Mouse (Mus musculus): ENCODE results near the gene Inip. TPM values are rescaled to one million over a fixed set of nuclear protein-coding genes. Genes with fewer than 3 reads are reported as not detected.

The Inip gene
- polyA plus RNA-seq, 1 experiment from 2014 or later: 34.3 TPM

DNA sequence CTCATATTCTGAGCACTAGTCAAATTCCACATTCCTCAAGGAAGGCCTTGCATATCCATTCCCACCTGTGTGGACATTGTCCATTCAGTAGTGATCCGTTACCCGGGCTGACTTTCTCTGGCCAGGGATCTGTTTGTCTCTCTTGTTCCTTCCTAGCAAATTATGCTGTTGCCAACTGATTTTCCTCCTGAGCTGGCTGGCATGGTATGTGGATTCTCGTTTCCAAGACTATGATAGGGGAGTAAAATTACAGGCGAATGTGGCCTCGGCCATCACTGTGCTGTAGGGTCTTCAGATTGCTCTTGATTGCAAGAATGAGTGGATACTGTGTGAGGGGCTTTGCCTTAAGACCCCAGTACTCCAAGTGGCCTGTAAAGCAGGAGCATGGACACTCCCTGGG lies 25.0 kb upstream of the Inip start:
- Histone ChIP-seq H3K9me3 (ENCODE audit: control insufficient read depth, low read length) (no peaks in the 10 kb centered on the region), H3K4me3 (ENCODE audit: low read depth, low read length) (no peak overlapping the region), H3K36me3 (ENCODE audit: control insufficient read depth, insufficient read depth, low read length) (no peaks in the 10 kb centered on the region), H3K4me2 (ENCODE audit: low read depth, low read length) (no peak overlapping the region), H3K27ac (replicated peaks; ENCODE audit: low read depth, low read length) (no peak overlapping the region), H3K9ac (ENCODE audit: low read depth, low read length) (no peak overlapping the region), H3K27me3 (replicated peaks; ENCODE audit: control insufficient read depth, insufficient read depth, low read length) (no peaks in the 10 kb centered on the region), H3K4me1 (ENCODE audit: control insufficient read depth, insufficient read depth, low read length) (no peaks in the 10 kb centered on the region)
- no peak for DNase-seq (ENCODE audit: low spot score)
- ATAC-seq (ENCODE audit: low read depth): no peak
- WGBS: 87% methylated on average over 5 of the region's 5 CpGs

GRCm38 (mm10) chr4:59825634-59826033 lies 24.2 kb upstream of the Inip start:
- no peak overlapping the region for H3K4me3 ChIP-seq (ENCODE audit: low read depth, low read length)
- H3K36me3 ChIP-seq (ENCODE audit: control insufficient read depth, insufficient read depth, low read length): no peaks in the 10 kb centered on the region
- no peaks in the 10 kb centered on the region for H3K4me1 ChIP-seq (ENCODE audit: control insufficient read depth, insufficient read depth, low read length)
- H3K4me2 ChIP-seq (ENCODE audit: low read depth, low read length): no peak overlapping the region
- no peaks in the 10 kb centered on the region for H3K9me3 ChIP-seq (ENCODE audit: control insufficient read depth, low read length)
- H3K27me3 ChIP-seq (replicated peaks; ENCODE audit: control insufficient read depth, insufficient read depth, low read length): no peaks in the 10 kb centered on the region
- no peak overlapping the region for H3K27ac ChIP-seq (replicated peaks; ENCODE audit: low read depth, low read length)
- ATAC-seq (ENCODE audit: low read depth) (no peak), DNase-seq (ENCODE audit: low spot score) (no peak)
- WGBS: 85% methylated on average over 6 of the region's 6 CpGs
- H3K9ac ChIP-seq (ENCODE audit: low read depth, low read length): no peak overlapping the region

- DNase-seq (ENCODE audit: low spot score) (no peak), ATAC-seq (ENCODE audit: low read depth) (no peak)
- H3K27me3 ChIP-seq (replicated peaks; ENCODE audit: control insufficient read depth, insufficient read depth, low read length): no peaks in the 10 kb centered on the region
- H3K36me3 ChIP-seq (ENCODE audit: control insufficient read depth, insufficient read depth, low read length): no peaks in the 10 kb centered on the region
- no peak overlapping the region for H3K4me2 ChIP-seq (ENCODE audit: low read depth, low read length)
- no peaks in the 10 kb centered on the region for H3K9me3 ChIP-seq (ENCODE audit: control insufficient read depth, low read length)
- H3K27ac ChIP-seq (replicated peaks; ENCODE audit: low read depth, low read length): no peak overlapping the region
- no peak overlapping the region for H3K9ac ChIP-seq (ENCODE audit: low read depth, low read length)
- no peak overlapping the region for H3K4me3 ChIP-seq (ENCODE audit: low read depth, low read length)
- WGBS: 84% methylated on average over 5 of the region's 5 CpGs
- H3K4me1 ChIP-seq (ENCODE audit: control insufficient read depth, insufficient read depth, low read length): no peaks in the 10 kb centered on the region
Measured at GRCm38 (mm10) chr4:59824860-59825259, 23.5 kb upstream of the Inip start.

GRCm38 (mm10) chr4:59823470-59823869 lies 22.1 kb upstream of the Inip start:
- DNase-seq (ENCODE audit: low spot score): no peak
- no peak overlapping the region for H3K4me2 ChIP-seq (ENCODE audit: low read depth, low read length)

GRCm38 (mm10) chr4:59822119-59822518 lies 20.7 kb upstream of the Inip start:
- DNase-seq (ENCODE audit: low spot score) (no peak), ATAC-seq (ENCODE audit: low read depth) (no peak)
- no peak overlapping the region for H3K9ac ChIP-seq (ENCODE audit: low read depth, low read length)
- no peak overlapping the region for H3K27ac ChIP-seq (replicated peaks; ENCODE audit: low read depth, low read length)
- peaks cover 6% of the 10 kb centered on the region; the same call in 1 of the 2 replicates for H3K4me1 ChIP-seq (ENCODE audit: control insufficient read depth, insufficient read depth, low read length)
- H3K4me2 ChIP-seq (ENCODE audit: low read depth, low read length): no peak overlapping the region
- no peaks in the 10 kb centered on the region for H3K27me3 ChIP-seq (replicated peaks; ENCODE audit: control insufficient read depth, insufficient read depth, low read length)
- WGBS: 70% methylated on average over 4 of the region's 4 CpGs
- no peaks in the 10 kb centered on the region for H3K36me3 ChIP-seq (ENCODE audit: control insufficient read depth, insufficient read depth, low read length)
- H3K4me3 ChIP-seq (ENCODE audit: low read depth, low read length): no peak overlapping the region
- H3K9me3 ChIP-seq (ENCODE audit: control insufficient read depth, low read length): no peaks in the 10 kb centered on the region

More at GRCm38 (mm10) chr4:59823470-59823869, 22.1 kb upstream of the Inip start:
- no peak overlapping the region for H3K27ac ChIP-seq (replicated peaks; ENCODE audit: low read depth, low read length)
- ATAC-seq (ENCODE audit: low read depth): peak; percentile 31; the same call in 1 of the 2 replicates
- 48% methylated on average over 7 of the region's 7 CpGs for WGBS
- H3K27me3 ChIP-seq (replicated peaks; ENCODE audit: control insufficient read depth, insufficient read depth, low read length): no peaks in the 10 kb centered on the region
- H3K9me3 ChIP-seq (ENCODE audit: control insufficient read depth, low read length): no peaks in the 10 kb centered on the region
- no peak overlapping the region for H3K9ac ChIP-seq (ENCODE audit: low read depth, low read length)
- peaks cover 6% of the 10 kb centered on the region; the same call in 1 of the 2 replicates for H3K4me1 ChIP-seq (ENCODE audit: control insufficient read depth, insufficient read depth, low read length)
- no peaks in the 10 kb centered on the region for H3K36me3 ChIP-seq (ENCODE audit: control insufficient read depth, insufficient read depth, low read length)
- H3K4me3 ChIP-seq (ENCODE audit: low read depth, low read length): no peak overlapping the region

DNA sequence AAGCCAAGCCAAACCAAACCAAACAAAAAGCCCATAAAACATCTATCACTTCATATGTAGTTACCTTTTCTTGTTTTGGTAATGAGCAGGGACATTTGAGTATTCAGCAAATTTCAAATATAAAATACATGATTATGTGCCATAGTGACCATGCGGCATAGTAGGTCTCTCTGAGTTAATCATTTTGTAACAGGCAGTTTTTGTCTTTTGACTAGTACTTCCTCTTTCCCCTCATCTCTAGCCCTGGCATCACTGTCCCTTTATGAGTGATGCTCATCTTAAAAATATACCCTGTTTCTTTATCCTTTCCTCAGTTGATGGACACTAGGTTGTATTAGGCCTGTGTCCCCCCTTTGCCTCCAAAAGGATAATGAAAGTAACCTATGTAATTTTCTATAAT lies 20.1 kb upstream of the Inip start:
- Histone ChIP-seq H3K27me3 (replicated peaks; ENCODE audit: control insufficient read depth, insufficient read depth, low read length) (no peaks in the 10 kb centered on the region), H3K27ac (replicated peaks; ENCODE audit: low read depth, low read length) (no peak overlapping the region), H3K4me2 (ENCODE audit: low read depth, low read length) (no peak overlapping the region), H3K36me3 (ENCODE audit: control insufficient read depth, insufficient read depth, low read length) (no peaks in the 10 kb centered on the region), H3K4me1 (ENCODE audit: control insufficient read depth, insufficient read depth, low read length) (peaks cover 6% of the 10 kb centered on the region; the same call in 1 of the 2 replicates), H3K9ac (ENCODE audit: low read depth, low read length) (no peak overlapping the region), H3K9me3 (ENCODE audit: control insufficient read depth, low read length) (no peaks in the 10 kb centered on the region), H3K4me3 (ENCODE audit: low read depth, low read length) (no peak overlapping the region)
- ATAC-seq (ENCODE audit: low read depth) (no peak), DNase-seq (ENCODE audit: low spot score) (no peak)
- 92% methylated on average over 1 of the region's 1 CpGs for WGBS

- peak; percentile 76 for ATAC-seq (ENCODE audit: low read depth)
- Histone ChIP-seq H3K27me3 (replicated peaks; ENCODE audit: control insufficient read depth, insufficient read depth, low read length) (no peaks in the 10 kb centered on the region), H3K27ac (replicated peaks; ENCODE audit: low read depth, low read length) (no peak overlapping the region), H3K9me3 (ENCODE audit: control insufficient read depth, low read length) (no peaks in the 10 kb centered on the region), H3K4me2 (ENCODE audit: low read depth, low read length) (no peak overlapping the region), H3K9ac (ENCODE audit: low read depth, low read length) (no peak overlapping the region), H3K36me3 (ENCODE audit: control insufficient read depth, insufficient read depth, low read length) (no peaks in the 10 kb centered on the region), H3K4me1 (ENCODE audit: control insufficient read depth, insufficient read depth, low read length) (peaks cover 9% of the 10 kb centered on the region), H3K4me3 (ENCODE audit: low read depth, low read length) (no peak overlapping the region)
- 57% methylated on average over 12 of the region's 12 CpGs for WGBS
- DNase-seq (ENCODE audit: low spot score): peak; percentile 74
Measured at GRCm38 (mm10) chr4:59819477-59820022, 18.2 kb upstream of the Inip start.

DNA sequence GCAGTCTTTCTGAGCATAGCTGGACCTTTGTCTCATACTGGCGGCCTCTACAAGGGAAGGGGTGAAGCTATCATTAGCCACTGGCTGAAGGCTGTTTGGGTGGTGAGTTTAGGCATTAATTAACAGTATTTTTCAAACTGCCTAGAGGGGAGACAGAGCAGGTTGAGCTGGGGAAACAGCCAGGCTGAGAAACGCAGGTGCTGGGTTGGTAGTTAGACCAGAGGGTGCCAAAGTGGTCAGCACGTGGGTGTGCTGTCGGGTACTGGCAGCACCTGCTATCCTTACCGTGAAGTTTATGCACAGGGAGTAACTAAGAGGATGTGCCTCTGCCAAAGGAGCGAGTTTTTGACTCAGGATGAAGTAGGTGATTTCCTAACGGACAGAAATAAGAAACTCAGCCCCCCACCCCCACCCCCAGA lies 17.7 kb upstream of the Inip start:
- WGBS: 58% methylated on average over 7 of the region's 7 CpGs
- no peak overlapping the region for H3K4me3 ChIP-seq (ENCODE audit: low read depth, low read length)
- peaks cover 9% of the 10 kb centered on the region for H3K4me1 ChIP-seq (ENCODE audit: control insufficient read depth, insufficient read depth, low read length)
- H3K9me3 ChIP-seq (ENCODE audit: control insufficient read depth, low read length): no peaks in the 10 kb centered on the region
- H3K36me3 ChIP-seq (ENCODE audit: control insufficient read depth, insufficient read depth, low read length): no peaks in the 10 kb centered on the region
- ATAC-seq (ENCODE audit: low read depth) (peak; percentile 17; the same call in 1 of the 2 replicates), DNase-seq (ENCODE audit: low spot score) (no peak)
- H3K9ac ChIP-seq (ENCODE audit: low read depth, low read length): no peak overlapping the region
- no peak overlapping the region for H3K27ac ChIP-seq (replicated peaks; ENCODE audit: low read depth, low read length)
- no peaks in the 10 kb centered on the region for H3K27me3 ChIP-seq (replicated peaks; ENCODE audit: control insufficient read depth, insufficient read depth, low read length)
- H3K4me2 ChIP-seq (ENCODE audit: low read depth, low read length): no peak overlapping the region

- no peak overlapping the region for H3K4me3 ChIP-seq (ENCODE audit: low read depth, low read length)
- no peak for ATAC-seq (ENCODE audit: low read depth)
- no peak for DNase-seq (ENCODE audit: low spot score)
- no peak overlapping the region for H3K9ac ChIP-seq (ENCODE audit: low read depth, low read length)
- H3K36me3 ChIP-seq (ENCODE audit: control insufficient read depth, insufficient read depth, low read length): no peaks in the 10 kb centered on the region
- H3K27me3 ChIP-seq (replicated peaks; ENCODE audit: control insufficient read depth, insufficient read depth, low read length): no peaks in the 10 kb centered on the region
- H3K4me1 ChIP-seq (ENCODE audit: control insufficient read depth, insufficient read depth, low read length): peaks cover 9% of the 10 kb centered on the region
- no peaks in the 10 kb centered on the region for H3K9me3 ChIP-seq (ENCODE audit: control insufficient read depth, low read length)
- 83% methylated on average over 10 of the region's 10 CpGs for WGBS
- H3K27ac ChIP-seq (replicated peaks; ENCODE audit: low read depth, low read length): no peak overlapping the region
- no peak overlapping the region for H3K4me2 ChIP-seq (ENCODE audit: low read depth, low read length)
Measured at GRCm38 (mm10) chr4:59818498-59818897, 17.1 kb upstream of the Inip start.
